Mouse (Mus musculus) fat pad, adult 2 months (tissue): Measurements from ENCODE around the gene Acta2.
"Not testable (repeated sequence)": the region's sequence is repeated elsewhere in the genome, so short reads cannot be mapped to it uniquely, and the experiment has no call there.

Experiments
- DNase-seq: peaks from one replicate; pipeline ENCODE4 v3.0.0-alpha.2; 2011; ENCODE audit warnings: low read depth, low spot score; ENCODE audit errors: extremely low read depth

Acta2 gene

DNA sequence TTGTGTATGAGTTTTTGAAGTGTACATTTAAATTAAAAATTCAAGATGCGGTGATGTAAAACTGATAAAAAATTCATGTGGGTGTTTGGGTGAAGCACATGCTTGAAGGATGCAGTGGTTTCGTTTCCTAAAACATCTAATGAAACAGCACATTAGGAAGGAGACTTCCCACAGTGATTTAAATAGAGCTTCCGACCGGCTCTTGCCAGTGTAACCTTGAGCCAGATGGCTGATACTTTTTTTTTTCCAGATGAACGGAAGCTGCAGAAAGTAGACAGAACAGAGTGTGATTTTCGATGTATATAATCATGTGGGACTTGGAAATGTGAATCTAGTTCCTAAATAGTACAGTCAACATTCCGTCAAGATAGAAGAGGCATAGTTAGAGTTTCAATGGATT lies 23.8 kb downstream of the Acta2 start:
- no peak for DNase-seq

DNA sequence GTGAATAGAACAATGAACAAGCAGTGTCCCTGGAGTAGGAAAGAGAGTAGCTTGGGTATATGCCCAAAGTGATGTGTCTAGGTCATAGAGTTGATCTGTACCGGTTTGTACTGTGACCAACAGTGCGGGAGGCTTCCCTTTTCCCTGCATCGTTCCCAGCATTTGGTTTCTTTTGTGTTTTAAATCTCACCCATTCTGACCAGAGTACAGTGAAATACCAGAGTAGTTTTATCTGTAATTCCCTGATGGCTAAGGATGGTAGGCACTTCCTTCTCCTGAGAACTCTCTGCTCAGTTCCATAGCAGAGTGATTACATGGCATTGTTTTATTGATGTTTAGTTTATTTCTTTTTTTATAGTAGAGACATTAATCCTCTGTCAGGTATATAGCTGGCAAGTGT lies 32.6 kb downstream of the Acta2 start:
- no peak for DNase-seq

DNA sequence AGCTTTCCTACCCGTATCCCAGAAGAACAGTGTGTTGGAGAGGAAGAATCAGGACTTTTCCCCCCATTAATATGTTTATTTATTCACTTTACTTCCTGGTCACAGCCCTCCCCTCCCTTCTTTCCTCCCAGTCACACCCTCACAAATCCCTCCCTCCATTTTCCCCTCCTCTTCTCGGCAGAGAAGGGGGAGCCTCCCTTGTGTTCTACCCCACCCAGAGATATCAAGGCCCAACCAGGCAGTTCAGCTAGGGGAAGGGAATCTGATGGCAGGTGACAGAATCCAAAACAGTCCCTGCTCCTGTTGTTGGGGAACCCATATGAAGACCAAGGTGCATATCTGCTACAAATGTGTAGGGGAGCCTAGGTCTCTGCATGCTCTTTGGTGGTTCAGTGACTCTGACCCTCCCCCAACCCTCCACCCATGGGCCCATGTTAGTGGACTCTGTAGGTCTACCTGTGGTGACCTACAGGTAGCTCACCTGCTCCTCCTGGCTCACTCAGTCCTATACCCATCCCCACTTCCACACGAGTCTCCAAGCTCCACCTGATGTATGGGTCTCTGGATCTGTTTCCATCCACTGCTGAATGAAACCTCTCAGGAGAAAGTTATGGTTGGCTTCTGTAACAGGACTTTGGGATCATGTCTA lies 34.5 kb downstream of the Acta2 start:
- DNase-seq: no peak

DNA sequence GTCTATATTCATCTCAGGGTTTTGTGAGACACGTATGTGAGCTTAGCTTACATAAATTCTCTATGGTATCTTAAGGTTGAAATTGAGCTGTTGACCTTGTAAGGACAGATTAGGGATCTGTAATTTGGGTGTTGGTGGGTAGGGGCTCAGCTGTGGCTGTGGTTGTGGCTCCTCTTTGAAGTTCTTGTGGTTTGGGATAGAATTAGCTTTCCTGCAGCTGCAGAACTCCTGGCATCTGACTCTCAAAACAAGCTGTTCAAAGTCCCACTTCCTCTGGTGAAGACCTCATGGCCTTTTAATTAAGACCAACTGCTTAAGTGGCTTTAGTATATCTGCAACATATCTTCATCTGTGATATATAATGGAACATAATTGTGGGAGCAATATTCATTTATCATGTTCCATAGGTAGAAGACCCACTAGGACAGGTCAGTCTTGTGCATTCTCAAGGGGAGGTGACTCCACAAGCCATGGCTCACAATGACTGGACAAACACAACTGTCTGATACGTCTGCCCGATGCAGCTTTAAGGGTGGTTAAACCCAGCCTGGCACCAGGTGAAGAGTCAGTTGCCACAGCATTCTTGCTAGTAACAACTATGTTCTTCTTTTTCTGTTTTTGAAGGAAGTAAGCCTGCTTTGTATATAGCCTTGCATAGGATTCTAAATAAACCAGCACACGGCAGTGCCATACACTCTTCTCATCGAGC lies 36.0 kb downstream of the Acta2 start:
- DNase-seq: no peak

DNA sequence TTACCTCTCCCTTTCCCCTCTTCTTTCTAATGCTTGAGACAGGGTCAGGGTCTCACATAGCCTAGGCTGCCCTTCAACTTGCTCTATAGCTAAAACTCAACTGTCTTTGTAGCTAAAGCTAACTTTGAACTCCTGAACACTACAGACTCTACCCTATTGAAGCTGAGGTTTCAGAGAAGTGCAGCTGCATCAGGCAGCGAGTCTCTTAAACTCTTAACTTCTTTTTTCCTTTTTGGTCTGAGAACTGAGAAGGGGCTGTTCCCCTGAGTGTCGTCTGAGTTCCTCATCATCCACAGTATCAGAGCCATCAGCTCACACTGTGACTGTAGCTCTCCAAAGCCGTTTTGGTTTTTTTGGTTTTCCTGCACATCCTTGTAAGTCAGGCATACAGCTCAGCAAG lies 37.6 kb downstream of the Acta2 start:
- no peak for DNase-seq

DNA sequence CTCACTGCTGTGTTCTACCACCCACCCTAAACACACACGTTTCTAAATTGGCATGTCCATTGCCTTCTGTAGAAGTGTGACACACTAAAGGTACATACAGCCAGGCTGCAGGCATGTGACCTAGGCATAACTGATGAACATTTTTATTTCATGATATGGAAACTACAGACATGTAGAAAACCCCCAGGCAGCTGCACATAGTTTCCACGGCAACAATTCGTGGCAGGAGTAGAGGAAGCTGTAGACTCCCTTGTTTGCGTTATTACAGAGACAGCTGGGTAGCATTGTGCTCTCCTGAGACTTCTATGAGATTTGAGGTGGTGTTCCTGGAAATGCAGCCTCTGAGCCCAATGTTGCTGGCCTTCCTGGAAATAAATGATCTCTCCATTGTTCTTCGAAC lies 38.4 kb downstream of the Acta2 start:
- no peak for DNase-seq

DNA sequence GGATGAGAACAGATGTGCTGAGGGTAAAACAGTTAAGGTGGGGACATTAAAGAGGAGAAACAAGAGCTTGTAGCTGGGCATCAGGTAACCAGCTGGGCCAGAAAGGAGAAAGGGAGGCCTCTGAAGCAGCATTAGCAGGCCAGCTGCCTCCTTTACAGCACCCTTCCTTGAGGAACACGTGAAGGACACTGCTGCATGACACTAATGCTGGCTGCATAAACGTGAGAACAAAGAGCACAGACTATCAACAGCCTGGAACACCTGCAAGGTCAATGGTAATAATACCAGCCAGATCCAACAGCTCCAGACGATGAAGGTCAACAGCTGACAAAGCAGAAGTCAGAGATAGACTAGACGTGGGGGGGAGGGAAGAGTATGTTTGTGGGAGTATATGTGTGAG lies 41.3 kb downstream of the Acta2 start:
- no peak for DNase-seq

DNA sequence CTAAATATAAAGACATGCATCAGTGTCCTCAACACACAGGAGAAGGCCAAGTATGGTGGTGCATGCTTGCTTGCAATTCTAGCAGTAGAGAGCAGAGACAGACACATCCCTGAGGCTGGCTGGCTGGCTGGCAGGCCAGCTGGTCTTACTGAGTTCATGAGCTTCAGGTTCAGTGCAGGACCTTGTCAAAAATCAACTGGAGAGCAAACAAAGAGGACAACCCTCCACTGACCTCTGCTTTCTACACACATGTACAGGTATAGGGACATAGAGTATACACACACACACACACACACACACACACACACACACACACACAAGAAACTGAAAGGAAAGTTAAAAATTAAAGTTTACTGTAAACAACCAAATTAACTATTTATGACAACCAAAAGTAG lies 42.1 kb downstream of the Acta2 start:
- DNase-seq: no peak

DNA sequence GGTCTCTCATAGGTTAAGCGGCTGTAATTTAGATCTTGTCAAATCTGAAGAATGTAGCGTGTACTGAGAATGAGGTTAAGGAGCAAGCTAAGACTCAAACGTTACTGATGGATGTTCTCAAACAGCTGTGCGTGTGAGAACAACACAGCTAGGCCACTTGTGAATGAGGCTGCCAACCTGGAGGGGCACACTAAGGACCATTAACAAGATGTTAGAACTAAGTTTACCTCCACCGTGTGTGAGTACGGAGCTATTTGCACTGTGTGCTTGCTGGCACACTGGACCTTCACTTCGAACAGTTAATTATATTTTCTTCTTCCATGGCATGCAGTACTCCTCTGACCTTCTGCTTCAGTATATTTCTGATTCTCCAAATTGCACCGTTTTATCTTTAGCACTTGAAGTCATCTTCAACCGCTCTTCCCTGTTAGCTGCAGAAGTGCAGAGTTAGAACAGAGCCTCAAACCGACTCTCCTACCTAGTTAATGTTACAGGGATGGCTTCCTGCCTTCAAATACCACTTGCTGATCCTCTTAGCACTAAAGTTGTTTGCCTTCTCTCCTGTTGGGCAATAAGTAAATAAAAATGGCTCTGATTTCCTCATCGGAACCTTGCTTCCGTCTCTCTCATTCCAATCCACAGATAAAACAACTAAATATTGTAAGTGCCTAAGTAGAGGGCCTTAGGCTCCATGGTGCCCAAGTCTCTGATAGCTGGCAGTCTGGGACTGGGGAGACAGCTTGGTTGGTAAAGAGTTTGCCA lies 42.7 kb downstream of the Acta2 start:
- no peak for DNase-seq

DNA sequence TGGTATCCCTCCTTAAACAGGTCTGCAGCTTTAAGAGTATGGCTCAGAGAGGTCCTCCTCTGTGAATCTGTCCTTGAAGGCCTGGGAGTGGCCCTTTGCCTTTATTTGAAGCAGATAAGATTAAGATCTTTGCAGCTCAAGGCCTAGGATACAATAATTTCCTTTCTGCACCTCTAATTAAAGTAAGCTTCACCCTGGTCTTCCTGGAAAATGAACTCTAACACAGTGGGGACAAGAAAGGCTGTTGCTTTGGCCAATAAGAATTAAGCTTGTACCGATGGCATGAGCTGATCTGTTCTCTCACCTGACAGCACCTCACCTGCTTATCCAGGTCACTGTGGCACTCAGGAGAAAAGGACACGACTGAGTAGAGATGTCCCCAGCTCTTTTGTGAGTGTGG lies 44.5 kb downstream of the Acta2 start:
- DNase-seq: no peak

DNA sequence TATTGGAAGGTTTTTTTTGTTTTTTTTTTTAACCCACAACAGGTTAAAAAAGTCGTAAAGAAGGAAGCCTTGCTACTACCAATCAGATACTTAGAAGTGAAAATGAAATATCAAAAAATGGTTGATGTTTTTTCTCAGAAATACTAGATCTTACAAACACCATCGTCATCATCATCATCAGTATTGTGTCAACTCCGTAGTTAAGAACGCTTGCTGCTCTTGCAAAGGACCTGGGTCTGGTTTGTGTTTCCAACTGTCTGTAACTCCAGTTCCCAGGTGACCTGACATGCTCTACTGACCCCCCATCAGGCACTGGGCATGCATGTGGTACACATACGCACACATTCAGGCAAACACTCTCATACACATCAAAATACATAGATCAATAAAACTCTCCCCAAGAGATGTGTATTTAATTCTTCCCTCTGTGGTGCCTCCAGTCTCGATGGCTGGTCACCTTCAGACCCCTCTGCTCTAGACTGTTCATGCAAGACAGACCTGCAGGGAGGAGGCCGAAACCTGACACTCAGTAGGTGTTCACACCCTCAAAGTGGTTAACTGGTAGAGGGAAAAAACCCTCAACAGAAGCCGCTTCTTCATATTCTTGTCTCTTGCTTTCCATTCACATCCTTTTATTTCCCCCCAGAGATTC lies 45.3 kb downstream of the Acta2 start:
- no peak for DNase-seq

DNA sequence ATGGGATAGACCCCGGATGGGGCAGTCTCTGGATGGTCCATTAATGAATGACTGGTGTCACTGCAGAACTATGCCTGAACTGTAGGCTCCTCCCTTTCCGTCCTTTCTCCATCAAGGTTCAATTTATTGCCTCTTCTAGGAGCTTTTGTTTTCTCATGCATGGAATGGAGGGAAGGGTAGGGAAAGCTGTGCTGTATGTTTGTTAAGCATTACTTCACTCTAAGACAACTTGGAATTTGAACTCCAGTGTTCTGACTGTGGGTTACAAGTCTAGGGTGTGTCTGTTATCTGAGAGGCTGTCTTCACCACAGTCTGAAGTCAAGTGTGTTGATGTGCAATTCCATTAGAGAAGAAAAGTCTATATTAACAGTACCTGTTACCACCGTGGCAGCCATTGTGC lies 46.4 kb downstream of the Acta2 start:
- no peak for DNase-seq

DNA sequence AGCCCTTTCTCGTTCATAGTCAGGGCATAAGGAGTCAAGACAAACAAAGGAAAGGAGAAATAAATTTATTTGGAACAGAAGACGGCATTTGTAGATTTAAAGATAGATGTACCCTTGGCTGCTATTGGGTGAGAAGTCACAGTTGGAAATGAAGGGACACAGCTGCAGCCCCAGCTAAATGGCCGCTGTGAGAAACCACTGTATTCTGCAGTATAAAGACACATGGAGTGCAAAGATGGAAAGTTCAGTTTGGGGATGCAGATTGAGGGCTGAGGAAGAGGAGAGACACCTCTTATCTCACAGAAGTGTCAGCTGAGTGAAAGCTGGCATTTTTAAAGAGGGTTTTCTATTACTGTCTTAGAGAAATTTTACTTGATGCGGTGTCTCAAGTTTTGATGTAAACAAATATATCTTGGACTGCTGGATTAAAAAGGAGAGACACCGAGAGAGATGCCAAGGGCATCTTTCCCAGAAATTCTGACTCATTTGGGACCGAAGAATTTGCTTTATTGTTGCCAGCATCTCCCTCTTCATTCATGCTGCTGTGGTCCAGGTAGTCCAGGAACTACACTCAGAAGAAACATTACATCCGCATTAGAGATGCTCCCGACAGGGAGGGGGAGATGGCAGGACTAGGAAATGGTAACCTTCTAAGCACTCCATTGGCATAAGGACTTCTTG lies 48.5 kb downstream of the Acta2 start:
- DNase-seq: no peak

DNA sequence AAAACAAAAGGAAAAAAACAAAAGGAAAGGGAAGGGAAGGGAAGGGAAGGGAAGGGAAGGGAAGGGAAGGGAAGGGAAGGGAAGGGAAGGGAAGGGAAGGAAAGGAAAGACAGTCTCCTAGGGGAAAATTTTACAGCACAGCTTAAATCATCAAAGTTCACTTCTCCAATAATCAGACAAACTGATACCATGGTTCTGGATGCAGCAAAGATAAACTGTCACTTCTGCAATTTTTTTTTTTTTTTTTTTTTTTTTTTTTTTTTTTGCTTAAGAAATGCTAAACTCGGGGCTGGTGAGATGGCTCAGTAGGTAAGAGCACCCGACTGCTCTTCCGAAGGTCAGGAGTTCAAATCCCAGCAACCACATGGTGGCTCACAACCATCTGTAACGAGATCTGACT lies 49.3 kb downstream of the Acta2 start:
- DNase-seq: not testable (repeated sequence)

DNA sequence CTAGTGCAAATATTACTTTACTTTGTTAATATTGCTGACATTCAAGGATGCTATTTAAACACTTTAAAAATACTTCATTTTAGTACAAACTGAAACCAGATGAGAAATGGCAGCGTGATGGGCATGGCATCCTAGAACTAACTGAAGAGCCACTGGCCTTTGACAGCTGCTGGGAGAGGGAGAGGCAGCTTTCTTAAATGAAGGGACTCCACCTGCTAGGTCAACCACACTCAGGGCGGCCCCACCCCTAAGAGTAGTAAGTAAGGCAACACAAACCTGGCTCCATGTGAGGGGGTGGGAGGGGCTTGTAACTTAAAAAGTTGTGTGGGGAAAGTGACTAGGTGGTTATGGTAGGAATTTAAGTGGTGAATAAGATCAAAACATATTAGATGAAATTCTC lies 52.7 kb downstream of the Acta2 start:
- DNase-seq: no peak

DNA sequence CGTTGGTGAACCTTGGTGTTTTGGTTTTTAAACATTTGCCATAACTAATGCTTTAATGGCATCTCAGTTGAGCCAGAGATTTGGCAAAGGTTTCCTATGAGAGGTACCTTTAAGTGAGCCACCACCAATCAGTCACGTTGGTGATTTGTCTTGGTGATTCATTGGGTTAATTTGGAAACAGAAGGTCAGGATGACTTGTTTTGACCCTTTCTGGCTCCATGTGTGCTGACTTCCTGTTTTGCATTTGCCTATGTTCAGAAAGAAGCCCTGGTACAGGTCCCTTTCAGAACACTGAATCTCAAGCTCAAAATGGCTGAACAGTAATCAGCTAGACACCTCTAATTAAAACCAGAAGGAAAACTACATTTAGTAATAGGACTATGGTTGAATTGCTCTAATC lies 55.9 kb downstream of the Acta2 start:
- no peak for DNase-seq

DNA sequence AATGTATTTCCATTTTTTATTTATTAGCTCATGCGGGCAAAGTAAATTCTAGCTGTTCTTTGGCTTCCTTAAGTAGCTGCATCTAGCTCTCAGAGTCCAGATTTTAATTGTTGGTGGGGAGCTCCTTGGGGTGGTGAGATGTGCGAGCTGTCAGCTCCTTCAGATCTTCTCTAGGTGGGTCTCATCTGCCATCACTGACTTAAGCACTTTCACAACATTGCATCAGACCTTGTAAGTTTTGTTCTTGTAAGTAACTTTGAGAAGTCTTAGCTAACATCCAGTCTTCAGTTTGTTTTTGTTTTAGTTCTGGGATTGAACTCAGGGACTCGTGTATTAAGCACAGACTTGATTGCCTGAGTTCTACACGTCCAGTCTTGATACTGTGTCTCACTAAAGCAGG lies 56.5 kb downstream of the Acta2 start:
- no peak for DNase-seq

DNA sequence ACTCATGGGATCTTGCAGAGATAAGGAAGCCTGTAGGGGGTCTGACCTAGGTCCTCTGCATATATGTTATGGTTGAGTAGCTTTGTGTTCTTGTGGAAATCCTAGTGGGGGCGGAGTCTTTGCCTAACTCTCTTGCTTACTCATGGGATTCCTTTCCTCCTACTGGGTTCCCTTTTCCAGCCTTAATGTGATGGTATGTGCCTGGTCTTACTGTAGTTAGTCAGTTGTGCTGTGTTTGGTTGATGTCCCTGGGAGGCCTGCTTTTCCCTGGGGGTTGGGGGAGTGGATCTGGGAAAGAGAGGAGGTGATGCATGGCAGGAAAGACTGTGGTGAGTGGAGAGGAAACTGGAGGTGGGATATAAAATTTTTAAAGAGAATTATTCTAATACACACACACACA lies 57.3 kb downstream of the Acta2 start:
- no peak for DNase-seq

DNA sequence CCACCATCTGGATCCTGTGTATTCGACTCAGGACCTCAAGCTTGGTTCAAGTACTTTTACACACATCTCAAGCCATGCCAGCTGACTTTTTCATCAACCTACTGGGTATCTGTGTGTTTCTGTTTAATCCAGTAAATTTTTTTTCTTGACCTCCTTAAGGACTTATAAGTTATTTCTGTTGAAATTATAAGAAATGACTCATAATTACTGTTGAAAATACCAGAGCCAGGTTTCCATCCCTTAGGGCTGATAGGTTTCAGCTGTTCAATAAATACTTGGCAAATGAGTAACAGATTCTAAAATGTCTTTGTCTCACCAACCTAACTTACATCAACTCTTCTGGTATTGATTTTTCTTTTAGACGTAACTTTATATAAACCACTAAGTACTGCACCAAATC lies 60.4 kb downstream of the Acta2 start:
- no peak for DNase-seq

DNA sequence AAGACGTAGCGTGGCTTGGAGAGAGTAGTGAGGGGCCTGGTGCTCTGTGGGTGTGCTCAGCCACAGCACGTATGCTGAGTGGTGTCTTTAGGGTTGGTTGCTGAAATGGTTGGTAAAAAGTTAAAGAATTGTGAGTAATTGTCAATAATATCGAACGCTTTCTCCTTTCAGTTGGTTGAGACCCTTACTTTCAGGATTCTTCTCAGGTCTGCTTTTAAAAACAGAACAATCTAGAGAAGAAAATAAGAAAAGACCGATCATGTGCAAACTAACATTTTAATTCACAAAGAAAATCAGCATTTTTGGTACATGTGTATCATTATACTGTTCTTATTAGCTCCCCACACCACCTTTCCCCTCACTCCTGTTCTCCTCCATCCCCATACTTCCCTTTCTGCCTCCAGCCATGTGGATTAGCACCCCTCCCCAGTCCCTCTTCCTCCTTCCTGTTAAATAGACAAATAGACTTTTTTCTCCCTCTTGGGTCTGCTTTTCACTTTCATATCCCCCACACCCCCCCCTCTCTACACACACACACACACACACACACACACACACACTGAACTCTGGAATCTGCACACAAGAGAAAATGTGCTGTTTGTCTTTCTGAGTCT lies 61.2 kb downstream of the Acta2 start:
- DNase-seq: no peak

DNA sequence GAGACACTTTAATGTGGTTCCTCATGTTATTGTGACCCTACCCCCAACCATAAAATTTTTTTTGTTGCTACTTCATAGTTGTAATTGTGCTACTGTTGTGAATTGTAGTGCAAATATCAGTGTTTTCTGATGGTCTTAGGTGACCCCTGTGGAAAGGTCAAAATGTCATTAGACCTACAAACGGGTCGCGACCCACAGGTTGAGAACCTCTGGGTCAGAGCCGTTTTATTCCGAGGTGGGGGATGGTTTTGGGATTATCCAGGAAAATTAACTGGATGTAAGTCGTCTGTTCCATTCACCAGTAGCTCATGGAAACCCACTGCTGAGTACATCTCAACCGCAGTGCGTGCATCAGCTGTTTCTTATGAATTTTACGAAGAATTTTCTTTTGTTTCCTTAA lies 61.7 kb downstream of the Acta2 start:
- no peak for DNase-seq
